Mouse (Mus musculus) kidney, postnatal 0 days (tissue): Measurements from ENCODE around the gene 4930469K13Rik. TPM values are rescaled to one million over a fixed set of nuclear protein-coding genes. Genes with fewer than 3 reads are reported as not detected.

Source experiments
- ATAC-seq: fragments of 200-750 bp; cut with Nextera tagmentation; replicated peaks from 2 replicates; pipeline ENCODE4 v1.8.0; 2017; ENCODE audit warnings: low read depth, moderate number of reproducible peaks, moderate TSS enrichment, moderate library complexity; ENCODE audit not compliant: low FRiP score
- DNase-seq: peaks from one replicate; pipeline ENCODE4 v3.0.0-alpha.2; 2016; ENCODE audit warnings: low spot score
- H3K27ac ChIP-seq: fragments of 300-500 bp; sonication (generic); 2 replicates; pipeline ENCODE4 v1.5.1; 2014; ENCODE audit warnings: mild to moderate bottlenecking
- H3K27me3 ChIP-seq: fragments of 300-500 bp; sonication (generic); 2 replicates; pipeline ENCODE4 v1.6.1; 2014; ENCODE audit warnings: low read length, mixed read lengths; ENCODE audit not compliant: insufficient read depth
- H3K36me3 ChIP-seq: fragments of 300-500 bp; sonication (generic); 2 replicates; pipeline ENCODE4 v1.6.1; 2014; ENCODE audit warnings: low read length, mixed read lengths; ENCODE audit not compliant: insufficient read depth
- H3K4me1 ChIP-seq: fragments of 300-500 bp; sonication (generic); replicated peaks from 2 replicates; pipeline ENCODE4 v1.6.1; 2014; ENCODE audit warnings: antibody characterized with exemption, low read length, mixed read lengths; ENCODE audit not compliant: insufficient read depth
- H3K4me2 ChIP-seq: fragments of 300-500 bp; sonication (generic); 2 replicates; pipeline ENCODE4 v1.6.1; 2014; ENCODE audit warnings: mild to moderate bottlenecking, low read length, moderate library complexity, mixed read lengths
- H3K4me3 ChIP-seq: fragments of 300-500 bp; sonication (generic); replicated peaks from 2 replicates; pipeline ENCODE4 v1.5.1; 2014; ENCODE audit warnings: low read depth, low read length
- H3K9ac ChIP-seq: fragments of 300-500 bp; sonication (generic); 2 replicates; pipeline ENCODE4 v1.6.1; 2014; ENCODE audit warnings: low read depth, low read length
- H3K9me3 ChIP-seq: fragments of 300-500 bp; sonication (generic); replicated peaks from 2 replicates; pipeline ENCODE4 v1.6.1; 2016; ENCODE audit warnings: low read length, inconsistent platforms, mixed read lengths
- CTCF ChIP-seq: IDR thresholded peaks from 2 replicates; pipeline ENCODE4 v1.5.1; 2016; ENCODE audit warnings: antibody characterized with exemption, low read depth, mild to moderate bottlenecking, moderate library complexity
- WGBS: fragments of 180-500 bp; shearing (Covaris S2); extraction: QIAGEN DNeasy Blood & Tissue Kit; methylation state at CpG from one replicate; pipeline ENCODE4 v1.1.7; 2014; 5-methylcytosine and 5-hydroxymethylcytosine counted together
- polyA plus RNA-seq: library from polyadenylated mRNA; unstranded; fragments of >200 nt; fragmentation: Nextera tagmentation; extraction: Ambion mirVana; gene quantifications from 2 replicates; pipeline ENCODE4 v1.2.1, GENCODE M21; 2015

Gene 4930469K13Rik
- polyA plus RNA-seq, 1 experiment from 2014 or later, result not detected

GRCm38 (mm10) chr11:33986525-33986924, 111.8 kb downstream of the 4930469K13Rik start:
- Histone ChIP-seq H3K36me3 (no peaks in the 10 kb centered on the region), H3K27me3 (no peaks in the 10 kb centered on the region), H3K9me3 (no peaks in the 10 kb centered on the region), H3K9ac (no peak overlapping the region), H3K4me2 (no peak overlapping the region), H3K4me1 (no peaks in the 10 kb centered on the region), H3K4me3 (no peak overlapping the region), H3K27ac (no peak overlapping the region)
- ATAC-seq, result no peak
- WGBS, result 85% methylated on average over 2 of the region's 2 CpGs
- no peak for DNase-seq
- no peak for TF ChIP-seq CTCF

DNA sequence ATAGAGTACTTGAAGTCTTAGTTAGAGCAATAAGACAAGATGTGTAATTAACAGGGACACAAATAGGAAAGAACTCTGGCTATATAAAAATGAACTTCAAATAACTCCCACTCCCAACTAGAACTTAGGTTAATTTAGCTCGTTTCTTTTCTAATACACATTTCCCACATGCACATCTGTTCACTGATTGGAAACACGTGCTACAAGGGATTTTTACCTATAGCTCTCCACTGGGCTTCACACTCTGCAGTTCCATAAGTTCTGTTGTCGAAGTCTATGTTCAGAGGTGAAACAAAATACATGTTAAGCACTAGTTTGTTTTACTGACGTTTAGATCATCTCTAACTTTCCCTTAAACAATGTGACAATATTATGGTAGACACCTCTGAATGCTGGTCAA, 118.2 kb downstream of the 4930469K13Rik start:
- H3K4me1 ChIP-seq, result no peaks in the 10 kb centered on the region
- no peak overlapping the region for H3K27ac ChIP-seq
- no peak for ATAC-seq
- 76% methylated on average over 4 of the region's 4 CpGs for WGBS
- no peak for TF ChIP-seq CTCF
- H3K4me3 ChIP-seq, result no peak overlapping the region
- H3K36me3 ChIP-seq, result no peaks in the 10 kb centered on the region
- no peak for DNase-seq
- no peak overlapping the region for H3K4me2 ChIP-seq
- no peaks in the 10 kb centered on the region for H3K27me3 ChIP-seq
- H3K9ac ChIP-seq, result no peak overlapping the region
- H3K9me3 ChIP-seq, result no peaks in the 10 kb centered on the region

DNA sequence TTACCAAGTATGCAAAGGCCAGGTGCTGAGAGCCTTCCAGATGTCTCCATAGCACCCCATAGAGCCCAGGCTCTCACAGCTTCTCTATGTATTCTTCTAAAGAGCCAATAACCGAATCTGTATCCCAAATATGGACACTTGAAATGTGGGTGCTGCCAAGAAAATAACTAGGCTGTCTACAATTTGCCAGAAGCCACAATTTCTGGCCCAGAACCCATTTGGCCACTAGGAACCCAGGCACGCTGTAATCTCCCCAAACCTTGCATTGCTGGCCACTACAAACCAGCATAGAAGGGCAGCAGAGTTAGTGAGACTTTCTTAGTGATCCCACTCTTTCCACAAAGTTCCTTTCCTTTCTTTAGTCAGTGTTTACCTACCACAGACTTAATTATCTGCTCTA, 123.2 kb downstream of the 4930469K13Rik start:
- ATAC-seq (no peak), DNase-seq (no peak)
- H3K36me3 ChIP-seq, result no peaks in the 10 kb centered on the region
- no peak for TF ChIP-seq CTCF
- H3K4me2 ChIP-seq, result no peak overlapping the region
- no peaks in the 10 kb centered on the region for H3K27me3 ChIP-seq
- no peaks in the 10 kb centered on the region for H3K9me3 ChIP-seq
- WGBS, result 84% methylated on average over 2 of the region's 2 CpGs
- H3K4me1 ChIP-seq, result no peaks in the 10 kb centered on the region
- no peak overlapping the region for H3K4me3 ChIP-seq
- no peak overlapping the region for H3K27ac ChIP-seq
- H3K9ac ChIP-seq, result no peak overlapping the region

DNA sequence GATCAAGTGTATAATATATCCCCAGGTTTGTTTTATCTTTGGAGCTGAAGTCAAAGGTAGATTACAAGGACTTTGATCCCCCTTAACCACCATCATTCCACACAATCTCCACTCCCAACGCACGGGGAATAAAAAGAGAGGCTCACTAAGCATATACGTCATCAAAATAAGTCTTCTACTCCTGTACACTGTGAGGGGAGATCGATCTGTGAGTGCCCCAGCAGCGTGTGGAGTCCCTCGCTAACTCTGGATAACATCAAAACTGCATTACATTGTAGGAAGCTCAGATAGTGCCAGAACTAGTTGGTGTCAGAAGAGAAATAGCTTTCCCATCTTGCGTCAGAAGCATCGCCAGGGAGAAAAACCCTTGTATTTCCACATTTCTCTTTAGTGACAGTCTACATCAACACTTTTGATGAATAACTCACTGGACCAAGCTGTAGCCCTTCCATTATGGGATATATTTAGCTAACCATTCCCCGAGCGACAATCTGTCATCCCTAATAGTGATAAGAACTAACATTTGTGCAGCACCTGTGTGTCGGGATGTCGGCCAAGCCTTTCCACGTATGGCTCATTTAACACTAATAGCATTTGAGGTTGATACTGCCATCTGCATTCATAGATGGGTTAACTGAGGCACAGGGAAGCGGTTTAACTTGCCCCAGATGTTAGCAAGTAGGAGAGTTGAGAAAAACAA, 123.9 kb downstream of the 4930469K13Rik start:
- ATAC-seq, result no peak
- no peak overlapping the region for H3K4me3 ChIP-seq
- no peak for DNase-seq
- WGBS, result 75% methylated on average over 14 of the region's 14 CpGs
- TF ChIP-seq CTCF, result no peak
- no peaks in the 10 kb centered on the region for H3K36me3 ChIP-seq
- no peak overlapping the region for H3K9ac ChIP-seq
- H3K4me2 ChIP-seq, result no peak overlapping the region
- H3K27ac ChIP-seq, result no peak overlapping the region
- no peaks in the 10 kb centered on the region for H3K4me1 ChIP-seq
- no peaks in the 10 kb centered on the region for H3K27me3 ChIP-seq
- H3K9me3 ChIP-seq, result no peaks in the 10 kb centered on the region

DNA sequence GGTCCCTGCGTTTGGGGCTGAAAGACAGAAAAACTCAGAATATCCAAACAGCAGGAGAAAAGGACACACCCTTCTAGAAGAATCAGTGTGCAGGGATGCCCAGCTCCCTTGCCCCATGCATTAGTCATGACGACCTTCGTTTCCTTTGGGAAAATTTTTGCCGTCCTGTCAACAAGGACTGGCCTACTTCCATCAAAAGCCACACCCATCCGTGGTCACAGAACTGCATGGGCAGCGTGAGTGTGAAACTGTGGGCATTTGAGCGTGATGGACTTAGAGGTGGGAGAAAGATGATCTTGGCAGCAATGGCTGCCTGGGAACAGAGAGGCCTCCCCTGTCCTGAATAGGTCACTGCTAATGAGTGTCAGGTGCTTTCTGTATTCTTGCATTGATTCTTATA, 126.2 kb downstream of the 4930469K13Rik start:
- no peak overlapping the region for H3K4me2 ChIP-seq
- H3K4me3 ChIP-seq, result no peak overlapping the region
- H3K9ac ChIP-seq, result no peak overlapping the region
- no peaks in the 10 kb centered on the region for H3K36me3 ChIP-seq
- TF ChIP-seq CTCF, result no peak
- no peaks in the 10 kb centered on the region for H3K27me3 ChIP-seq
- no peaks in the 10 kb centered on the region for H3K4me1 ChIP-seq
- no peaks in the 10 kb centered on the region for H3K9me3 ChIP-seq
- no peak for DNase-seq
- no peak overlapping the region for H3K27ac ChIP-seq
- no peak for ATAC-seq
- 70% methylated on average over 7 of the region's 7 CpGs for WGBS

GRCm38 (mm10) chr11:33969199-33969598, 129.2 kb downstream of the 4930469K13Rik start:
- Histone ChIP-seq H3K36me3 (no peaks in the 10 kb centered on the region), H3K9me3 (no peaks in the 10 kb centered on the region), H3K4me1 (no peaks in the 10 kb centered on the region), H3K4me3 (no peak overlapping the region), H3K27ac (no peak overlapping the region), H3K27me3 (no peaks in the 10 kb centered on the region), H3K4me2 (no peak overlapping the region), H3K9ac (no peak overlapping the region)
- ATAC-seq, result no peak
- no peak for TF ChIP-seq CTCF
- no peak for DNase-seq
- 72% methylated on average over 3 of the region's 3 CpGs for WGBS

DNA sequence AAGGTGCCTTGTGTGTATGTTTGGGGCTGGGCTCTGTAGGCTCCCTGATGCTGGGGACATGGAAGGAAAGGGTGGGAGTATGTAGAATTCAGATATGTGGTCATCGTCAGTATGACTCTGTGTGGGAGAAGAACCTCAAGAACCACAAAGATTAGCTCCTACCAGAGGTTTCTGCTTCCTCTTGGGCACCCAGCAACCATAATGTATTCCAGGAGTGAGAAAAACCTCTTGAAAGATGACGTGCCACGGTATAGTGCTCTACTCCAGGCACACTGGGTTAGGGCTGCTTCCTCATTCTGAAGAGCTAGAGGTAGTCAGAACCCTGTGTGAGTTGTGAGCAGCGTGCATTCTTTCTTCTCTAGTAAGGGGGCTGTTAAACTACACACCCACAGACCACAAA, 130.6 kb downstream of the 4930469K13Rik start:
- Histone ChIP-seq H3K9ac (no peak overlapping the region), H3K27ac (no peak overlapping the region), H3K4me1 (no peaks in the 10 kb centered on the region), H3K36me3 (no peaks in the 10 kb centered on the region), H3K4me2 (no peak overlapping the region), H3K4me3 (no peak overlapping the region), H3K9me3 (no peaks in the 10 kb centered on the region), H3K27me3 (no peaks in the 10 kb centered on the region)
- ATAC-seq (no peak), DNase-seq (no peak)
- 80% methylated on average over 4 of the region's 4 CpGs for WGBS
- no peak for TF ChIP-seq CTCF
